Mouse (Mus musculus): ENCODE measurements at regions not wholly inside any gene's neighbourhood (a gene's known extent, or its start where the extent isn't known, plus 50 kb on each side); places are given as distances from the start of the nearest gene placed in this dataset.

- Histone ChIP-seq H3K27ac (replicated peaks) (no peak overlapping the region), H3K9me3 (replicated peaks) (no peaks in the 10 kb centered on the region), H3K27me3 (ENCODE audit: low read depth, poor library complexity, severe bottlenecking) (no peaks in the 10 kb centered on the region), H3K36me3 (no peaks in the 10 kb centered on the region), H3K4me1 (peaks cover 5% of the 10 kb centered on the region), H3K4me3 (no peak overlapping the region)
- no peak for DNase-seq (ENCODE audit: low spot score)
- WGBS: 91% methylated on average over 3 of the region's 3 CpGs
Measured at GRCm38 (mm10) chr1:137086766-137087165, 126.5 kb upstream of the Nr5a2 start.

- H3K4me1 ChIP-seq: no peaks in the 10 kb centered on the region
- H3K27ac ChIP-seq (replicated peaks): no peak overlapping the region
- H3K9me3 ChIP-seq (replicated peaks): no peaks in the 10 kb centered on the region
- no peaks in the 10 kb centered on the region for H3K27me3 ChIP-seq (ENCODE audit: low read depth, poor library complexity, severe bottlenecking)
- H3K4me3 ChIP-seq: no peak overlapping the region
- no peaks in the 10 kb centered on the region for H3K36me3 ChIP-seq
- no peak for DNase-seq (ENCODE audit: low spot score)
- WGBS: 87% methylated on average over 1 of the region's 1 CpGs
Measured at GRCm38 (mm10) chr1:137083500-137083899, 123.3 kb upstream of the Nr5a2 start.

- Histone ChIP-seq H3K27ac (replicated peaks) (no peak overlapping the region), H3K27me3 (ENCODE audit: low read depth, poor library complexity, severe bottlenecking) (no peaks in the 10 kb centered on the region), H3K4me1 (peaks cover 10% of the 10 kb centered on the region), H3K36me3 (no peaks in the 10 kb centered on the region), H3K9me3 (replicated peaks) (no peaks in the 10 kb centered on the region), H3K4me3 (no peak overlapping the region)
- WGBS: 83% methylated on average over 11 of the region's 11 CpGs
- no peak for DNase-seq (ENCODE audit: low spot score)
Measured at GRCm38 (mm10) chr1:137079401-137080003, 119.3 kb upstream of the Nr5a2 start.

- no peak overlapping the region for H3K27ac ChIP-seq (replicated peaks)
- no peak for DNase-seq (ENCODE audit: low spot score)
- WGBS: 75% methylated on average over 9 of the region's 9 CpGs
- H3K9me3 ChIP-seq (replicated peaks): no peaks in the 10 kb centered on the region
- H3K36me3 ChIP-seq: no peaks in the 10 kb centered on the region
- peaks cover 10% of the 10 kb centered on the region for H3K4me1 ChIP-seq
- H3K27me3 ChIP-seq (ENCODE audit: low read depth, poor library complexity, severe bottlenecking): no peaks in the 10 kb centered on the region
- no peak overlapping the region for H3K4me3 ChIP-seq
Measured at GRCm38 (mm10) chr1:137074787-137075186, 114.5 kb upstream of the Nr5a2 start.

- no peaks in the 10 kb centered on the region for H3K9me3 ChIP-seq (replicated peaks)
- peaks cover 10% of the 10 kb centered on the region for H3K4me1 ChIP-seq
- H3K27me3 ChIP-seq (ENCODE audit: low read depth, poor library complexity, severe bottlenecking): no peaks in the 10 kb centered on the region
- 72% methylated on average over 8 of the region's 8 CpGs for WGBS
- H3K27ac ChIP-seq (replicated peaks): no peak overlapping the region
- no peak for DNase-seq (ENCODE audit: low spot score)
- no peaks in the 10 kb centered on the region for H3K36me3 ChIP-seq
- no peak overlapping the region for H3K4me3 ChIP-seq
Measured at GRCm38 (mm10) chr1:137073857-137074572, 113.8 kb upstream of the Nr5a2 start.

- Histone ChIP-seq H3K4me1 (no peaks in the 10 kb centered on the region), H3K27ac (replicated peaks) (no peak overlapping the region), H3K36me3 (no peaks in the 10 kb centered on the region), H3K27me3 (ENCODE audit: low read depth, poor library complexity, severe bottlenecking) (no peaks in the 10 kb centered on the region), H3K4me3 (no peak overlapping the region), H3K9me3 (replicated peaks) (no peaks in the 10 kb centered on the region)
- no peak for DNase-seq (ENCODE audit: low spot score)
- 87% methylated on average over 4 of the region's 4 CpGs for WGBS
Measured at GRCm38 (mm10) chr1:137060914-137061313, 100.7 kb upstream of the Nr5a2 start.

- Histone ChIP-seq H3K4me1 (no peaks in the 10 kb centered on the region), H3K27me3 (ENCODE audit: low read depth, poor library complexity, severe bottlenecking) (no peaks in the 10 kb centered on the region), H3K27ac (replicated peaks) (no peak overlapping the region), H3K36me3 (no peaks in the 10 kb centered on the region), H3K4me3 (no peak overlapping the region), H3K9me3 (replicated peaks) (0 out of 2 replicates have a peak, but pooled peaks cover 3% of the 10 kb centered on the region)
- DNase-seq (ENCODE audit: low spot score): no peak
Measured at GRCm38 (mm10) chr1:137053134-137053533, 92.9 kb upstream of the Nr5a2 start.

- DNase-seq (ENCODE audit: low spot score): no peak
- no peak overlapping the region for H3K4me3 ChIP-seq
- no peaks in the 10 kb centered on the region for H3K27me3 ChIP-seq (ENCODE audit: low read depth, poor library complexity, severe bottlenecking)
- 93% methylated on average over 13 of the region's 13 CpGs for whole genome bisulfite sequencing
- no peaks in the 10 kb centered on the region for H3K36me3 ChIP-seq
- 0 out of 2 replicates have a peak, but pooled peaks cover 3% of the 10 kb centered on the region for H3K9me3 ChIP-seq (replicated peaks)
- H3K27ac ChIP-seq (replicated peaks): no peak overlapping the region
- H3K4me1 ChIP-seq: no peaks in the 10 kb centered on the region
Measured at GRCm38 (mm10) chr1:137051515-137051914, 91.3 kb upstream of the Nr5a2 start.

GRCm38 (mm10) chr1:137044076-137044475 lies 83.8 kb upstream of the Nr5a2 start:
- WGBS: 90% methylated on average over 6 of the region's 6 CpGs
- H3K36me3 ChIP-seq: no peaks in the 10 kb centered on the region
- H3K4me1 ChIP-seq: no peaks in the 10 kb centered on the region
- DNase-seq (ENCODE audit: low spot score): no peak
- H3K4me3 ChIP-seq: no peak overlapping the region
- H3K27me3 ChIP-seq (ENCODE audit: low read depth, poor library complexity, severe bottlenecking): no peaks in the 10 kb centered on the region
- H3K27ac ChIP-seq (replicated peaks): no peak overlapping the region
- no peaks in the 10 kb centered on the region for H3K9me3 ChIP-seq (replicated peaks)

- Histone ChIP-seq H3K36me3 (no peaks in the 10 kb centered on the region), H3K27ac (replicated peaks) (no peak overlapping the region), H3K9me3 (replicated peaks) (no peaks in the 10 kb centered on the region), H3K4me1 (0 out of 2 replicates have a peak, but pooled peaks cover 3% of the 10 kb centered on the region), H3K27me3 (ENCODE audit: low read depth, poor library complexity, severe bottlenecking) (no peaks in the 10 kb centered on the region), H3K4me3 (no peak overlapping the region)
- 90% methylated on average over 17 of the region's 17 CpGs for WGBS
- DNase-seq (ENCODE audit: low spot score): no peak
Measured at GRCm38 (mm10) chr1:137042414-137043010, 82.3 kb upstream of the Nr5a2 start.

- H3K36me3 ChIP-seq: no peaks in the 10 kb centered on the region
- no peak overlapping the region for H3K4me3 ChIP-seq
- H3K27me3 ChIP-seq (ENCODE audit: low read depth, poor library complexity, severe bottlenecking): no peaks in the 10 kb centered on the region
- H3K4me1 ChIP-seq: 0 out of 2 replicates have a peak, but pooled peaks cover 3% of the 10 kb centered on the region
- H3K9me3 ChIP-seq (replicated peaks): no peaks in the 10 kb centered on the region
- no peak for DNase-seq (ENCODE audit: low spot score)
- 67% methylated on average over 8 of the region's 8 CpGs for WGBS
- H3K27ac ChIP-seq (replicated peaks): no peak overlapping the region
Measured at GRCm38 (mm10) chr1:137040898-137041297, 80.7 kb upstream of the Nr5a2 start.

- DNase-seq (ENCODE audit: low spot score): no peak
- no peaks in the 10 kb centered on the region for H3K9me3 ChIP-seq (replicated peaks)
- 91% methylated on average over 6 of the region's 6 CpGs for WGBS
Measured at GRCm38 (mm10) chr1:137034586-137034985, 74.3 kb upstream of the Nr5a2 start.

GRCm38 (mm10) chr1:137033679-137034078 lies 73.4 kb upstream of the Nr5a2 start:
- no peaks in the 10 kb centered on the region for H3K27me3 ChIP-seq (ENCODE audit: low read depth, poor library complexity, severe bottlenecking)
- no peak for DNase-seq (ENCODE audit: low spot score)
- no peak overlapping the region for H3K4me3 ChIP-seq
- no peaks in the 10 kb centered on the region for H3K36me3 ChIP-seq
- H3K4me1 ChIP-seq: 0 out of 2 replicates have a peak, but pooled peaks cover 3% of the 10 kb centered on the region
- H3K27ac ChIP-seq (replicated peaks): no peak overlapping the region
- WGBS: 85% methylated on average over 5 of the region's 5 CpGs
- no peaks in the 10 kb centered on the region for H3K9me3 ChIP-seq (replicated peaks)

More at GRCm38 (mm10) chr1:137034586-137034985, 74.3 kb upstream of the Nr5a2 start:
- H3K4me1 ChIP-seq: 0 out of 2 replicates have a peak, but pooled peaks cover 3% of the 10 kb centered on the region
- H3K27me3 ChIP-seq (ENCODE audit: low read depth, poor library complexity, severe bottlenecking): no peaks in the 10 kb centered on the region
- no peaks in the 10 kb centered on the region for H3K36me3 ChIP-seq
- H3K27ac ChIP-seq (replicated peaks): no peak overlapping the region
- no peak overlapping the region for H3K4me3 ChIP-seq

All from midbrain, embryonic 10.5 days (tissue).